Mouse (Mus musculus): ENCODE measurements around the gene Cerk. TPM values are rescaled to one million over a fixed set of nuclear protein-coding genes. Genes with fewer than 3 reads are reported as not detected.
"Not testable (repeated sequence)": the region's sequence is repeated elsewhere in the genome, so short reads cannot be mapped to it uniquely, and the experiment has no call there.

Gene Cerk
- polyA plus RNA-seq, 1 experiment from 2014 or later, result 15.9 TPM

DNA sequence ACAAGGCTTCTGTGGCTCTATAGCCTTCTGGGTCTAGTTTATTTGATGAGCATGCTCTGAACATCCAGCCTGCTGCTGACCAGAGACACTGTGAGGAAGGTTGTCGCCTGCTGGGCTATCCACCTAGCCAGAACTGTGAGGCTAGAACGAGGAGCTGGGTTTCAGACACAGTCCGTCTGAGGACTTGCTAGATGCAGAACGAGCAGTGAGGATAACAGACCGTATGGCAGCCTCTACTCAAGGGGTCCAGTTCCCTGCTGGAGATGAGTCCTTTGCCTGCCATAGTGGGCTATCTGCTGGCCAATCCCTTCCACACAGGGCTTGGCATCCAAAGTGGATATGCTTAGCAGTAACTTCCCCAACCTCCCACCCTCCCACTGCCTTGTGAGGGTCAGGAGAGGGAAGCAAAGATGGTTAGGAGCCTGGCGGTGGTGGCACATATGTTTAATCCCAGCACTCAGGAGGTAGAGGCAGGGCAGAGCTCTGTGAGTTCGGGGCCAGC lies 17.4 kb upstream of the Cerk start:
- Histone ChIP-seq H3K9me3 (no peaks in the 10 kb centered on the region), H3K27ac (peak overlapping the region; percentile 37), H3K27me3 (ENCODE audit: insufficient read depth, poor library complexity, severe bottlenecking) (0 out of 2 replicates have a peak, but pooled peaks cover 3% of the 10 kb centered on the region), H3K4me3 (no peak overlapping the region), H3K36me3 (no peaks in the 10 kb centered on the region), H3K4me1 (replicated peaks) (peaks cover 40% of the 10 kb centered on the region)
- no peak for DNase-seq (ENCODE audit: low spot score)
- WGBS, result 84% methylated on average over 7 of the region's 7 CpGs

DNA sequence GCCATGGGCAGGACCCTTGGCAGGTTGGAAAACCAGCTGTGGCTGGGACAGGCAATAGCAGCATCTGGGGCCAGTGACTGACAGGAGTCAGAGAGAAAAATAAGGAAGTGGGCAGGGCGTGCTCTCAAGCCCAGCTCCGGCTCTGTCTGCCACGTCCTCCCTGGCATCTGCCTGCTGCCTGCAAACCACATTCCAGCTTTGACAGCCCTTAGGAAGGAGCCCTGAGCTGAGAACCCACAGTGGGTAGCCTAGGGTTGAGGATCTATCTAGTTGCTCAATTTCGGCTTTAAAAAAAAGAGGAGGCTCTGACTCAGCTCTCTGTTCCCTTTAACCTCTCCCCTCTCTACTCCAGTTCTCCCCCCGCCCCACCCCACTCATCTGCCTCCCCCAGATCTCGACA lies 16.7 kb upstream of the Cerk start:
- DNase-seq (ENCODE audit: low spot score), result no peak
- Histone ChIP-seq H3K4me1 (replicated peaks) (peaks cover 40% of the 10 kb centered on the region), H3K4me3 (no peak overlapping the region), H3K9me3 (no peaks in the 10 kb centered on the region), H3K36me3 (no peaks in the 10 kb centered on the region), H3K27ac (0 out of 2 replicates have a peak overlapping the region, but pooled peaks have one; percentile 23), H3K27me3 (ENCODE audit: insufficient read depth, poor library complexity, severe bottlenecking) (0 out of 2 replicates have a peak, but pooled peaks cover 3% of the 10 kb centered on the region)
- WGBS, result 56% methylated on average over 6 of the region's 6 CpGs

DNA sequence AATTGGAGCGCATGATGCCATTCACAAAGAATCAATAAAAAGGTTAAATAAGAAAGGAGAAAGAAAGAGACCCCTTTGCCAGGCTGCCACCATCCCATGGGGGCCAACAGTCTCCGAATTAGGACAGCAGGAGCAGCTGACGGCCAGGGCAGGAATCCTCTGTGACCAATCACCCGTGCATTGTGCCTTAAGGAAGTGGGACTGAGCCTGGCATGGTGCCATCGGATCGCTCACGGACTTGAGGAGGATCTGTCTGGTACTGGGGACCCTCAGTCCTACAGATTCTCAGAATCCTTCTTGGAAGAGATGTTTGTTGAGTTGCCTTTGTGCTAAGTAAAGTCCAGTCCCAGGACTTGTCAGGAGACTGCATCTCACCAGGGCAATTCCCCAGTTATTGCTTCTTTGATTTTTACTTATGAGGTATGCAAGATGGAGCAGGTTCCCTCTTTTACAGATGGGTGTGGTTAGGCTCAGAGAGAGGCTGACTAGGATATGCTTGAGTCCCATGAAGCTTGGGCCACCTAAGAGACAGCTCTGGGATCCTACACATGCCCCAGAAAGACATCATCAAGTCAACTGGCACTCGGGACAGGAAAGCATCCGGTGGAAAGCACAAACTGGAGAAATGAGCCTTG lies 15.9 kb upstream of the Cerk start:
- no peak for DNase-seq (ENCODE audit: low spot score)
- WGBS, result 66% methylated on average over 9 of the region's 9 CpGs
- H3K4me3 ChIP-seq, result no peak overlapping the region
- H3K4me1 ChIP-seq (replicated peaks), result peaks cover 40% of the 10 kb centered on the region
- H3K9me3 ChIP-seq, result no peaks in the 10 kb centered on the region
- 0 out of 2 replicates have a peak, but pooled peaks cover 3% of the 10 kb centered on the region for H3K27me3 ChIP-seq (ENCODE audit: insufficient read depth, poor library complexity, severe bottlenecking)
- H3K27ac ChIP-seq, result no peak overlapping the region
- no peaks in the 10 kb centered on the region for H3K36me3 ChIP-seq

DNA sequence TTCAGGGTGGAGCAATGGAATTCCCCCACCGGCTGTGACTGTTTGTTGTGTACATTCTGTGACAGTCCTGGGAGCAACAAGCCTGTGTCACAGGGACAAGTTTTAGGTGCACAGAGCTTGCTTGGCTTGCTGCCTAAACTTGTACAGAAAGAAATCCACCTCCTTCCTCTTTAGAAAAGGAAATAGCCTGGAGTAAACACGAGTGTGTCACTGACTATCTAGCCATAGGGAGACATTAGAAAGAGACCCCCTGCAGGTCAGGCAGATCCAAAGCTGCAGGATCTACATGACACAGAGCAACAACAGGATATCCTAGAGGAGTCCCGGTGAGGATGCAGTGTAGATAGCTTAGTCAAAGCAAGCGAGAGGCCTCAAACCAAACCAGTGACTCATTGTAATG lies 15.2 kb upstream of the Cerk start:
- 43% methylated on average over 4 of the region's 4 CpGs for WGBS
- H3K4me1 ChIP-seq (replicated peaks), result peaks cover 40% of the 10 kb centered on the region
- no peak overlapping the region for H3K27ac ChIP-seq
- no peaks in the 10 kb centered on the region for H3K36me3 ChIP-seq
- DNase-seq (ENCODE audit: low spot score), result no peak
- no peaks in the 10 kb centered on the region for H3K9me3 ChIP-seq
- 0 out of 2 replicates have a peak, but pooled peaks cover 3% of the 10 kb centered on the region for H3K27me3 ChIP-seq (ENCODE audit: insufficient read depth, poor library complexity, severe bottlenecking)
- H3K4me3 ChIP-seq, result no peak overlapping the region

DNA sequence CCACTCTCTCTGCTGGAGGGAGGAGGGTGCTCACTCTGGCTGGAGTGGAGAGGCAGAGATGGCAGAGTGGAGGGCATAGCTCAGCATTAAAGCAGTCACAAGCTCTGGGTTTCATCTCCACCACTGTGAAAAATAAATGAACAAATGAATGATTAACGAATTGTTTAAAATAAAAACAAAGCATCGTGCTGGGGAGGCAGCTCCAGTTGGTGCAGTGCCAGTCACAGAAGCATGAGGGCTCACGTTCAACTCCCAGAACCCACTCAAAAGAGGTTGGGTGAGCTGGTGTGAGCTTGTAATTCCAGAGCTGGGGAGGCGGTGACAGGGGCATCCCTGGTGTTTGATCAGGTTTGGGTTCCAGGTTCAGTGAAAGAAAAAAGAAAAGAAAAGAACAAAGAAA lies 14.2 kb upstream of the Cerk start:
- no peaks in the 10 kb centered on the region for H3K36me3 ChIP-seq
- no peak overlapping the region for H3K27ac ChIP-seq
- H3K9me3 ChIP-seq, result no peaks in the 10 kb centered on the region
- 0 out of 2 replicates have a peak, but pooled peaks cover 3% of the 10 kb centered on the region for H3K27me3 ChIP-seq (ENCODE audit: insufficient read depth, poor library complexity, severe bottlenecking)
- peaks cover 40% of the 10 kb centered on the region for H3K4me1 ChIP-seq (replicated peaks)
- no peak for DNase-seq (ENCODE audit: low spot score)
- H3K4me3 ChIP-seq, result no peak overlapping the region
- WGBS, result 59% methylated on average over 4 of the region's 4 CpGs

DNA sequence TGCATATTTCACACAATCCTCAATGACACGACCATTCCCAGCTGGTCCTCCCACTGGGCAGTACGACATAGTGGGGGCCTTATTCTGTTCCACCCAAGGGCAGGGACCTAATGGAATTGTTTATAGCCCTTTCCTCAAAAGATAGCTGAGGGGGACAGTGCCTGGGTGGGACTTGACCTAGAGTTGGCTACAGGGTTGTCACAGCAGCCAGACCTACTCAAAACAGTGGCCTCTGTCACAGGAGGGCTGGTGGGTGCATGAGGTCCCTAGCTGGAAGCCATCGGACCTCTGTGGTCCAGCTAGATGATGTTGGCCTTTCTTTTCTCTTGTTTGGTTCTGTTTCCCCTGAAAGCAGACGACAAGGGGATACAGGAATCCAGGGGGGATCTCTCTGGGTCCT lies 13.5 kb upstream of the Cerk start:
- H3K9me3 ChIP-seq, result no peaks in the 10 kb centered on the region
- H3K27me3 ChIP-seq (ENCODE audit: insufficient read depth, poor library complexity, severe bottlenecking), result 0 out of 2 replicates have a peak, but pooled peaks cover 3% of the 10 kb centered on the region
- 83% methylated on average over 4 of the region's 4 CpGs for WGBS
- no peak overlapping the region for H3K27ac ChIP-seq
- no peak overlapping the region for H3K4me3 ChIP-seq
- H3K36me3 ChIP-seq, result no peaks in the 10 kb centered on the region
- peaks cover 39% of the 10 kb centered on the region for H3K4me1 ChIP-seq (replicated peaks)
- no peak for DNase-seq (ENCODE audit: low spot score)

DNA sequence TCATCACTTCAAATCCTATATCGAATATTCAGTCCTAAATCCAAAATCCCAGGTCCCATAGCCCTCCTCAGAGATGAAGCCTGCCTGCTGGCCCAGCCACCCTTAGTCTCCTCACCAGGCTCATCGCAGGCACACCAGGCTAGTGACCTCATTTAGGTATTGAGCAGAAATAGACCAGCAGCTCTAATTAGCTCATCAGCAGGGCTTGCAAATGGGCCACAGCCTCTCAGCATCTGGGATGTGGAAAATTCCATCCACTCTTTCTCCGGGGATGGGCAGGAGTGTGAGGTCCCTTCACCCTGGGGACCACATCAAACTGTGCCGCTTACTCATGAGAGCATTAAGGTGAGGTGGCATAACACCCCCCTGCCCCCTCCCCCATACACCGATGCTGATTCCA lies 13.1 kb upstream of the Cerk start:
- Histone ChIP-seq H3K4me1 (replicated peaks) (peaks cover 34% of the 10 kb centered on the region), H3K4me3 (no peak overlapping the region), H3K27ac (no peak overlapping the region), H3K27me3 (ENCODE audit: insufficient read depth, poor library complexity, severe bottlenecking) (0 out of 2 replicates have a peak, but pooled peaks cover 3% of the 10 kb centered on the region), H3K9me3 (no peaks in the 10 kb centered on the region), H3K36me3 (no peaks in the 10 kb centered on the region)
- DNase-seq (ENCODE audit: low spot score), result no peak
- 85% methylated on average over 5 of the region's 5 CpGs for WGBS

DNA sequence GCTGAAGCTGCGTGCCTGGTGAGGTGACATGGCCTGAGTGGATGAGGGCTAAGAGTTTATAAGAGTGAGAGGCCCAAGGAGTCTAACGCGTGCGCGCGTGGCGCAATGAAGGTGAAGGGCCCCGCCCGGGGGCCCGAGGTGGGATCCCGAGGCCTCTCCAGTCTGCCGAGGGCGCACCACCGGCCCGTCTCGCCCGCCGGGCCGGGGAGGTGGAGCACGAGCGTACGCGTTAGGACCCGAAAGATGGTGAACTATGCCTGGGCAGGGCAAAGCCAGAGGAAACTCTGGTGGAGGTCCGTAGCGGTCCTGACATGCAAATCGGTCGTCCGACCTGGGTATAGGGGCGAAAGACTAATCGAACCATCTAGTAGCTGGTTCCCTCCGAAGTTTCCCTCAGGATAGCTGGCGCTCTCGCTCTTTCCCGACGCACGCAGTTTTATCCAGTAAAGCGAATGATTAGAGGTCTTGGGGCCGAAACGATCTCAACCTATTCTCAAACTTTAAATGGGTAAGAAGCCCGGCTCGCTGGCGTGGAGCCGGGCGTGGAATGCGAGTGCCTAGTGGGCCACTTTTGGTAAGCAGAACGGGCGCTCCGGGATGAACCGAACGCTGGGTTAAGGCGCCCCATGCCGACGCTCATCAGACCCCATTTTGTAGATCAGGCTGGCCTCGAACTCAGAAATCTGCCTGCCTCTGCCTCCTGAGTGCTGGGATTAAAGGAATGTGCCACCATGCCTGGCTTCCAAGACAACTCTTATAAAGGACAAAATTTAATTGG lies 8.9 kb upstream of the Cerk start:
- not testable (repeated sequence) for H3K27me3 ChIP-seq (ENCODE audit: insufficient read depth, poor library complexity, severe bottlenecking); H3K9me3 ChIP-seq; H3K27ac ChIP-seq; DNase-seq (ENCODE audit: low spot score); H3K36me3 ChIP-seq; H3K4me1 ChIP-seq (replicated peaks); H3K4me3 ChIP-seq
- 75% methylated on average over 55 of the region's 55 CpGs for WGBS

DNA sequence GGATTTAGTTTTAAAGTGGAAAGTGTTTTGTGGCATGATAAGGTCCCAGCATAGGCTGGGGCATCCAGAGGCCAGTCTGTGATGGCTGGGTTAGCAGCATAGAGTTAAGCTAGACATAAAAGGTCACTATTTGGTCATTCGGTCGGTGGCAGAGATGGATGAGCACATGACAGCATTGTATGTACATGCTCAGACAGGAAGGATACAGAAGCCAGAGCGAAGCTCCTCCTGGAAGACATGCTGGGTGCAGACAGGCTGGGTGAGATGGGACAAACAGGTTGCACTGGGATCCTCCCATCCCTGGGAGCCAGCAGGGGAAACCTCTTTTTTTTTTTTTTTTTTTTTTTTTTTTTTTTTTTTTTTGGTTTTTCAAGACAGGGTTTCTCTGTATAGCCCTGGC lies 6.0 kb upstream of the Cerk start:
- DNase-seq (ENCODE audit: low spot score), result no peak
- 83% methylated on average over 3 of the region's 3 CpGs for WGBS
- H3K4me3 ChIP-seq, result no peak overlapping the region
- peaks cover under 1% of the 10 kb centered on the region; the same call in 1 of the 2 replicates for H3K27me3 ChIP-seq (ENCODE audit: insufficient read depth, poor library complexity, severe bottlenecking)
- no peak overlapping the region for H3K27ac ChIP-seq
- H3K9me3 ChIP-seq, result no peaks in the 10 kb centered on the region
- H3K36me3 ChIP-seq, result no peaks in the 10 kb centered on the region
- peaks cover 20% of the 10 kb centered on the region for H3K4me1 ChIP-seq (replicated peaks)

DNA sequence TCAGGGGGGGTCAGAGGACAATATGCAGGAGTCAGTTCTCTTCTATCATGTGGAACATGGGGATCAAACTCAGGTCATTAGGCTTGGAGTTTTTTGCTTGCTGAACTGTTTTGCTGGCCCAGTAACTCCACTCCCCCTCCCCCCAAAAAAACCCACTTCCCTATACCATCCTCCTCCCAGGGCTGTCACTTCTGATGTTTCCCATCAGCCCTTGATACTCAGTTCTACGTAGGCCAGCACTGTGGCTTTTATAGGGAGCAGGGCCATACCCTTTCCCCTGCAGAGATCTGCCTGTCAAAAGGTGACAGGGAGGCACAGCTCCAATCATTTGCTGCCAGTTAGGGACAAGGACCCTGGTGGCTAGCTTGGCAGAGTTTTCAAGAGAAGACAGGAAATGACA lies 5.6 kb upstream of the Cerk start:
- Histone ChIP-seq H3K27me3 (ENCODE audit: insufficient read depth, poor library complexity, severe bottlenecking) (peaks cover 5% of the 10 kb centered on the region), H3K27ac (no peak overlapping the region), H3K4me3 (no peak overlapping the region), H3K9me3 (no peaks in the 10 kb centered on the region), H3K4me1 (replicated peaks) (peaks cover 24% of the 10 kb centered on the region), H3K36me3 (no peaks in the 10 kb centered on the region)
- no peak for DNase-seq (ENCODE audit: low spot score)
- 55% methylated on average over 1 of the region's 1 CpGs for WGBS

DNA sequence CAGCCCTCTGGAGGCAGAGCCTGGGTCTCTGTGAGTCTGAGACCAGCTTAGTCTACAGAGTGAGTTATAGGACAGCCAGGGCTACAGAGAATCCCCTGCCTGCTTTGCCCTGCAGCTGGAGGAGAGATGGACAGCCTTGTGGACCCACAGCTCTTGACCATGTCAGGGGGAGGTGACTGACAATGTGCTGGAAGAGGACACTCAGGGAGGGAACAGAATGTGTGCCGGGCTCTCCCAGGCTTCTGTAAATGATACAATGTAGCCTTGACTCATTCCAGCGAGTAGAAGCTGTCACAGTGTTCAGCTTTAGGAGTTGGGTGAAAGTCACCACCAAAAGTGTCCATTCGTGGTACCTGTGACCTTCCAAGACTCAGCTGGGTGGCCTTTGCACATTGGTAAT lies 4.4 kb upstream of the Cerk start:
- no peak for DNase-seq (ENCODE audit: low spot score)
- WGBS, result 84% methylated on average over 3 of the region's 3 CpGs
- peaks cover 8% of the 10 kb centered on the region for H3K27me3 ChIP-seq (ENCODE audit: insufficient read depth, poor library complexity, severe bottlenecking)
- H3K4me3 ChIP-seq, result no peak overlapping the region
- H3K36me3 ChIP-seq, result no peaks in the 10 kb centered on the region
- H3K9me3 ChIP-seq, result no peaks in the 10 kb centered on the region
- peaks cover 35% of the 10 kb centered on the region for H3K4me1 ChIP-seq (replicated peaks)
- H3K27ac ChIP-seq, result peak overlapping the region; percentile 29; the same call in 1 of the 2 replicates

DNA sequence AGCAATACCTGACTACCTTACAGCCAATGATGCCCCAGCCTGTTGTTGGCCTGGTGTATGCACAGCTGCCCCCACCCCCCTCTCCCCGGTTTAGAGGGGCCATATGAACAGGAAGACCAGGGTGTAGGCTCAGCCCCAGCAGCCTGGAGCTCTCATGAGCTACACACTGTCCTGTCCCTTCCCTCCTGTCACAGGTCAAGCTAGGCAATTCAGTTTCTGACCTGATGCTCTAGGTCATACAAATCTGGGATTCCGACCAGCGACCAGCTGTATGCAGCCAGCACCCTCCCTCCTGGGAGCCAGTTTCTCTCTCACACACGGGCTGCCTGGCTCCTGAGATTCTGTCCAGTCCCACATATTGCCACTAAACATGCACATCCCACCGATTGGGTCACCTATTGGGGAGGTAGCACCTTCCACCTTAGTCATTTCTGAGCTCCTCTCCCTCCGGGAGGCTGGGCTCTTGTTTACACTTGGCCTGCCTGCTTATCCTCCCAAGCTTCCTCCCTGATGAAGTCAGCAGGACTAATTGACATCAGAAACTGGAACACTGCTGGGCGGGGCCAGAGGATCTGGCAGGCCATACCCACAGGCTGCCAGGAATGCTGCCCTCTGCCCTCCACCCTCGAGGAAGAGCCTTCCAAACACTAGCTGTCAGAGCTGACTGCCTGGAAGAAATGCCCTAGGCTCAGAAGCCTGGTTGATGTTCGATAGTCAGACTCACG lies 3.0 kb upstream of the Cerk start:
- Histone ChIP-seq H3K4me1 (replicated peaks) (peaks cover 50% of the 10 kb centered on the region), H3K36me3 (no peaks in the 10 kb centered on the region), H3K27me3 (ENCODE audit: insufficient read depth, poor library complexity, severe bottlenecking) (peaks cover 15% of the 10 kb centered on the region), H3K9me3 (no peaks in the 10 kb centered on the region), H3K4me3 (no peak overlapping the region), H3K27ac (peak overlapping the region; percentile 81)
- WGBS, result 38% methylated on average over 10 of the region's 10 CpGs
- DNase-seq (ENCODE audit: low spot score), result peak; percentile 23
